Mouse (Mus musculus): ENCODE results near the gene C2cd4d. TPM values are rescaled to one million over a fixed set of nuclear protein-coding genes. Genes with fewer than 3 reads are reported as not detected.

Gene C2cd4d
- polyA plus RNA-seq, 1 experiment = not detected

DNA sequence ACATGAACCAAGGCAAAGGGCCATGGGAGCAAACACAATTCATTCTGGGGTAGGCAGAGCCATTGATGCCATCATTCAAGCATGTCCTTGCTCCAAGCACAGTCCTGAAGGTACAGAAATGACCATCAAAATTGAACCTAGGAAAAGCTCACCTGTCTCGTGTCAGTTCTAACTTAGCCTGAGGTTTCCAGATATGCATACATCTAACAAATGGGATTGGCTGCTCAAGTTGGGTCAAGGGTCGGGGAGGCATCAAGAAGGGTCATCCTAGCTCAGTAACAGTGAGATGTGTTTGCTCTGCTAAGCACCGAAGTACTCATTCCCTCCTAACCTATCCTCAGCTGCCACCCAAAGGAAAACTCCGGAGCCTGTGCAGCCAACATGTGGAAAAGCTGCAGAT lies 34.6 kb downstream of the C2cd4d start:
- no peaks in the 10 kb centered on the region for H3K27me3 ChIP-seq (ENCODE audit: control insufficient read depth, insufficient read depth, low read length, poor library complexity, severe bottlenecking)
- no peak for TF ChIP-seq EP300 (IDR thresholded peaks at IDR 0.05; ENCODE audit: insufficient read depth, low read depth, low read length)
- no peak for TF ChIP-seq CTCF (IDR thresholded peaks at IDR 0.05; ENCODE audit: low read depth, low read length)
- TF ChIP-seq POLR2A (IDR thresholded peaks at IDR 0.05; ENCODE audit: insufficient read depth, low read length) = no peak

GRCm38 (mm10) chr3:94398217-94398616 lies 36.0 kb downstream of the C2cd4d start, which contains the start of gene Lingo4:
Gene Lingo4, plus strand, starts transcription at chr3:94398517.
- H3K27me3 ChIP-seq (ENCODE audit: control insufficient read depth, insufficient read depth, low read length, poor library complexity, severe bottlenecking) = no peaks in the 10 kb centered on the region
- H3K27ac ChIP-seq (ENCODE audit: insufficient read depth, low read length) = no peak within 1 kb of the TSS
- no peaks in the 10 kb centered on the region for H3K9me3 ChIP-seq (replicated peaks; ENCODE audit: control insufficient read depth, insufficient read depth, low read length, poor library complexity, severe bottlenecking)
- no peaks in the 10 kb centered on the region for H3K36me3 ChIP-seq (ENCODE audit: control insufficient read depth, insufficient read depth, low read length, poor library complexity, severe bottlenecking)
- H3K4me1 ChIP-seq (ENCODE audit: control insufficient read depth, insufficient read depth, low read length) = no peaks in the 10 kb centered on the region
- H3K9ac ChIP-seq (ENCODE audit: low read depth, poor library complexity, severe bottlenecking) = no peak within 1 kb of the TSS
- TF ChIP-seq CTCF (IDR thresholded peaks at IDR 0.05; ENCODE audit: low read depth, low read length) (no peak), POLR2A (IDR thresholded peaks at IDR 0.05; ENCODE audit: insufficient read depth, low read length) (no peak), EP300 (IDR thresholded peaks at IDR 0.05; ENCODE audit: insufficient read depth, low read depth, low read length) (no peak)
- H3K4me3 ChIP-seq (ENCODE audit: low read depth, low read length) = no peak within 1 kb of the TSS

More for the DNA sequence above, 34.6 kb downstream of the C2cd4d start:
- Histone ChIP-seq H3K9ac (ENCODE audit: low read depth, poor library complexity, severe bottlenecking) (no peak overlapping the region), H3K4me1 (ENCODE audit: control insufficient read depth, insufficient read depth, low read length) (no peaks in the 10 kb centered on the region), H3K36me3 (ENCODE audit: control insufficient read depth, insufficient read depth, low read length, poor library complexity, severe bottlenecking) (no peaks in the 10 kb centered on the region), H3K27ac (ENCODE audit: insufficient read depth, low read length) (no peak overlapping the region), H3K9me3 (replicated peaks; ENCODE audit: control insufficient read depth, insufficient read depth, low read length, poor library complexity, severe bottlenecking) (no peaks in the 10 kb centered on the region), H3K4me3 (ENCODE audit: low read depth, low read length) (no peak overlapping the region)

DNA sequence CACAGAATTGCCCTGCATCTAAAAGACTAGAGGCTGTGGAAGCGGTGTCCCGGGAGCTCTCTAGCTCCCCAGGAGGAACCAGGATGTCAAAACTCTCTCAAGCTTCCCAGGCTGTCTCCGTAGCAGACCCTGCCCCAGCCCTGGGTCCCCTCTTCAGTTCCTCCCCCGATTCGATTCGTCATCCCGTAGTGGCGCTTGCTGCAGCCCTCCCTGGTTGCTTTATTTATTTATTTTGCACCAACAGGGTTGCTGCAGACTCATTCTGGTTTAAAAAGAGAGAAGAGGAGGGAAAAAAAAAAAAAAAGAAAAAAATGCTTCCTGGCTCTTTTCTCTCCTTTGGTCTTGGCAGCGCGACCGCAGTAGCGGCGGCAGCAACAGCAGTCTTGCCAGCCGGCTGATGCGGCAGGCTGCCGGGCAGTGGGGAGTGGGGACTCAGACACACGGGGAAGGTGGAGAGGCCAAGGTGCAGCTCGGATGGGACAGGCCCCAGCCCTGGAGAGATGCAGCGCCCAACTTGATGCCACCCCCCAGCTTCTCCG lies 36.8 kb downstream of the C2cd4d start:
- Histone ChIP-seq H3K36me3 (ENCODE audit: control insufficient read depth, insufficient read depth, low read length, poor library complexity, severe bottlenecking) (no peaks in the 10 kb centered on the region), H3K27ac (ENCODE audit: insufficient read depth, low read length) (no peak overlapping the region), H3K27me3 (ENCODE audit: control insufficient read depth, insufficient read depth, low read length, poor library complexity, severe bottlenecking) (no peaks in the 10 kb centered on the region), H3K4me1 (ENCODE audit: control insufficient read depth, insufficient read depth, low read length) (no peaks in the 10 kb centered on the region), H3K4me3 (ENCODE audit: low read depth, low read length) (no peak overlapping the region), H3K9me3 (replicated peaks; ENCODE audit: control insufficient read depth, insufficient read depth, low read length, poor library complexity, severe bottlenecking) (no peaks in the 10 kb centered on the region), H3K9ac (ENCODE audit: low read depth, poor library complexity, severe bottlenecking) (no peak overlapping the region)
- TF ChIP-seq CTCF (IDR thresholded peaks at IDR 0.05; ENCODE audit: low read depth, low read length) (no peak), EP300 (IDR thresholded peaks at IDR 0.05; ENCODE audit: insufficient read depth, low read depth, low read length) (no peak), POLR2A (IDR thresholded peaks at IDR 0.05; ENCODE audit: insufficient read depth, low read length) (no peak)

GRCm38 (mm10) chr3:94399663-94400310 lies 37.5 kb downstream of the C2cd4d start:
- Histone ChIP-seq H3K9me3 (replicated peaks; ENCODE audit: control insufficient read depth, insufficient read depth, low read length, poor library complexity, severe bottlenecking) (no peaks in the 10 kb centered on the region), H3K9ac (ENCODE audit: low read depth, poor library complexity, severe bottlenecking) (no peak overlapping the region), H3K27me3 (ENCODE audit: control insufficient read depth, insufficient read depth, low read length, poor library complexity, severe bottlenecking) (no peaks in the 10 kb centered on the region), H3K4me1 (ENCODE audit: control insufficient read depth, insufficient read depth, low read length) (no peaks in the 10 kb centered on the region), H3K27ac (ENCODE audit: insufficient read depth, low read length) (no peak overlapping the region), H3K36me3 (ENCODE audit: control insufficient read depth, insufficient read depth, low read length, poor library complexity, severe bottlenecking) (no peaks in the 10 kb centered on the region), H3K4me3 (ENCODE audit: low read depth, low read length) (no peak overlapping the region)
- TF ChIP-seq EP300 (IDR thresholded peaks at IDR 0.05; ENCODE audit: insufficient read depth, low read depth, low read length) (no peak), CTCF (IDR thresholded peaks at IDR 0.05; ENCODE audit: low read depth, low read length) (no peak), POLR2A (IDR thresholded peaks at IDR 0.05; ENCODE audit: insufficient read depth, low read length) (no peak)

- Histone ChIP-seq H3K4me3 (ENCODE audit: low read depth, low read length) (no peak overlapping the region), H3K4me1 (ENCODE audit: control insufficient read depth, insufficient read depth, low read length) (no peaks in the 10 kb centered on the region), H3K27ac (ENCODE audit: insufficient read depth, low read length) (no peak overlapping the region), H3K36me3 (ENCODE audit: control insufficient read depth, insufficient read depth, low read length, poor library complexity, severe bottlenecking) (no peaks in the 10 kb centered on the region), H3K9ac (ENCODE audit: low read depth, poor library complexity, severe bottlenecking) (no peak overlapping the region), H3K9me3 (replicated peaks; ENCODE audit: control insufficient read depth, insufficient read depth, low read length, poor library complexity, severe bottlenecking) (no peaks in the 10 kb centered on the region), H3K27me3 (ENCODE audit: control insufficient read depth, insufficient read depth, low read length, poor library complexity, severe bottlenecking) (no peaks in the 10 kb centered on the region)
- no peak for TF ChIP-seq POLR2A (IDR thresholded peaks at IDR 0.05; ENCODE audit: insufficient read depth, low read length)
- no peak for TF ChIP-seq EP300 (IDR thresholded peaks at IDR 0.05; ENCODE audit: insufficient read depth, low read depth, low read length)
- no peak for TF ChIP-seq CTCF (IDR thresholded peaks at IDR 0.05; ENCODE audit: low read depth, low read length)
These were observed 40.2 kb downstream of the C2cd4d start for GRCm38 (mm10) chr3:94402451-94402850.

GRCm38 (mm10) chr3:94404366-94405054 lies 42.3 kb downstream of the C2cd4d start:
- TF ChIP-seq CTCF (IDR thresholded peaks at IDR 0.05; ENCODE audit: low read depth, low read length) = no peak
- no peak for TF ChIP-seq EP300 (IDR thresholded peaks at IDR 0.05; ENCODE audit: insufficient read depth, low read depth, low read length)
- no peak for TF ChIP-seq POLR2A (IDR thresholded peaks at IDR 0.05; ENCODE audit: insufficient read depth, low read length)
- H3K27me3 ChIP-seq (ENCODE audit: control insufficient read depth, insufficient read depth, low read length, poor library complexity, severe bottlenecking) = no peaks in the 10 kb centered on the region
- H3K9ac ChIP-seq (ENCODE audit: low read depth, poor library complexity, severe bottlenecking) = no peak overlapping the region
- no peak overlapping the region for H3K4me3 ChIP-seq (ENCODE audit: low read depth, low read length)
- no peaks in the 10 kb centered on the region for H3K4me1 ChIP-seq (ENCODE audit: control insufficient read depth, insufficient read depth, low read length)
- H3K36me3 ChIP-seq (ENCODE audit: control insufficient read depth, insufficient read depth, low read length, poor library complexity, severe bottlenecking) = no peaks in the 10 kb centered on the region
- H3K27ac ChIP-seq (ENCODE audit: insufficient read depth, low read length) = no peak overlapping the region
- no peaks in the 10 kb centered on the region for H3K9me3 ChIP-seq (replicated peaks; ENCODE audit: control insufficient read depth, insufficient read depth, low read length, poor library complexity, severe bottlenecking)
